Mouse (Mus musculus): Measurements from ENCODE around the gene Sftpd. TPM values are rescaled to one million over a fixed set of nuclear protein-coding genes. Genes with fewer than 3 reads are reported as not detected.

Sftpd gene
- total RNA-seq (2021) = not detected
- long read RNA-seq, experiment 1 = 0 reads
- long read RNA-seq, experiment 2 = 0 reads

DNA sequence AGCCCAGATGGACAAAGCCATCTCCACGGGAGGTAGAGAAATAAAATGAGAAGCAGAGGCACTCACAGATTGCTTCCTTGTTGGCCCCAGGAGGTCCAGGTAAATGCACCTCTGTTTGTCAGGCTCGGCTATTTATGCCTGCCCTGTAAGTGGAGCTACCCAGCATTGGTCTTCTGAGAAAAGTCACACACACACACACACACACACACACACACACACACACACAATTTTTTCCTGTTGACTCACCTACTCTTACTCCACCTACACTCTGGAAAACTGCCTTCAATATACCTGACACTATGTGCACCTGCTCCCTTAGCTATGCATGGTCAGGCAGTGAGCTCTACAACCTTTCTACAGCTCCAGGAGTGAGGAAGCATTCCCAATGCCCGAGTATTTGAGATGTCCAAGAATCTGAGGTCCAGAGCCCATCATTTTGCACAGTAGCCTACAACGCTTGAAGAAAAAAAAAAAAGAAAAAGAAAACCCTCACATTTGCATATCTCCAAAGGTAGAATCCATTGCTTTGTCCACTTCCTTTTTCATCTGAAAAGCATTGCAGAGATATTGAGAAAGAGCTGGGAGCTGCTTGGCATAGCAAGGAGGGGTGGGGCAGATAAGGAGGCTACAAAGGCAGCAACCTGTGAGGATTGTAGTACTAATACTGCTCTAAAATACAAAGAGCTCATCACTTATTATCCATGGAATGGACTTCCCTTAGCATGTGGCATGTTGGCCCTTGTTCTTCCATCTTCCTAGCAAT is at the start of gene Sftpd:
Sftpd (minus strand) TSS at position 91 of the 763 bp plus-strand sequence.
- intact Hi-C loops (cut with DNase I; ENCODE audit: low total_unique reads) = no loop called here

GRCm38 (mm10) chr14:41198037-41198730 is 13.2 kb upstream of the Sftpd start:
- no peak for DNase-seq
- intact Hi-C loops (cut with DNase I; ENCODE audit: low total_unique reads) = no loop called here

More for the DNA sequence above, at the start of gene Sftpd:
- no peak for DNase-seq

- DNase-seq = no peak
- intact Hi-C loops (cut with DNase I; ENCODE audit: low total_unique reads) = no loop called here
These were observed 4.5 kb upstream of the Sftpd start for GRCm38 (mm10) chr14:41189496-41189895.

DNA sequence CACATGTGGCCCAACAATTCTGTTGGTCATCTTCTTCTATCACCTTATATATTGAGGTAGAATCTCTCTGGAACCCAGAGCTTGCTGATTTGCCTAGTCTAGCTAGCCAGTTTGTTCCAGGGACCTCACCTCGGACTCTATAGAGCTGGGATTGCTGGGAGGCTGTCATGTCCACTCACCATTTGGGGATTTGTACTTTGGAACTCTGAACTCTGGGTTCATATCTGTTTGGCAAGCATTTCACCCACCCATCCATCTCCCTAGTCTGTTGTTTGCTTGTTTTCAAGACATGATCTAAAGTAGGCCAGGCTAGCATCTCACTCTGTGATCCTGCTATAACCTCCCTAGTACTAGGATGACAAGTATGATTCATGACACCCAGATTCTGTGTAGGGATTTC is 10.1 kb downstream of the Sftpd start:
- intact Hi-C loops (cut with DNase I; ENCODE audit: low total_unique reads) = no loop called here
- no peak for DNase-seq

DNA sequence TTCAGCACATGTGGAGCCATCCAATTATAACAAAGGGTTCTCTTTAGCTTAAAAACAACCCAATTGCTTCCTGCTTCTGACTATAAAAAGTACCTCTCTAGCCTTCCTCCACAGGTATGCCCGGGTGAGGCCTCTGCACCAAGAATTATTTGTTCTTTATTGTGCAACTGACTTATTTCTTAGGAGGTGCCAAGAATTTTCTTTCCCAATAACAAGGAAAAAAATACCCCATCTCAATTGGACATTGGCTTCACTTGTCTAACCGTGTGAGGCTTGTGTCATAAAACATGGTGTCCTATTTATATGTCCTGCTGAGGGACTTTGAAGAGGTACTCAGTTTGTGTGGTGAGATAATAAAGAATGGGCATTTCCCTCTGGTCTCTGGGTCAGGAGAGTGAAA is 14.4 kb downstream of the Sftpd start:
- intact Hi-C loops (cut with DNase I; ENCODE audit: low total_unique reads) = no loop called here
- no peak for DNase-seq

DNA sequence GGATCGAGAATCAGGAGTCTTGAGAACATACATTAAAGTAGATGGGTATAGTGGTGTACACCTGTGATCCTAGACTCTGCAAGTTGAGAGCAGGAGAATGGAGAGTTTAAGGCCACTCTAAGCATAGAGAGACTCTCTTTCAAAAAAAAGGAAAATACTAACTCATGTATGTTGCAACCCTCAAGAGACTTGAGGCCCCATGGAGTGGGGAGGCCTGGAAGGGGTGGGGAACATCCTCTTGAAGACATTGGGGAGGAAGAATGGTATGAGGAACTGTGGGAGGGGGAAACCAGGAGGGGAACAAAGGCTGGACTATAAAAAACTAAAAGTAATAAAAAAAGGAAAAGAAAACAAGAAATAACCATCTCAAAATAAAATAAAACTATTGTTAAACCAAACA is 16.4 kb downstream of the Sftpd start:
- DNase-seq = no peak
- intact Hi-C loops (cut with DNase I; ENCODE audit: low total_unique reads) = no loop called here

- no peak for DNase-seq
- intact Hi-C loops (cut with DNase I; ENCODE audit: low total_unique reads) = no loop called here
These were observed 17.7 kb downstream of the Sftpd start for GRCm38 (mm10) chr14:41167278-41167677.

DNA sequence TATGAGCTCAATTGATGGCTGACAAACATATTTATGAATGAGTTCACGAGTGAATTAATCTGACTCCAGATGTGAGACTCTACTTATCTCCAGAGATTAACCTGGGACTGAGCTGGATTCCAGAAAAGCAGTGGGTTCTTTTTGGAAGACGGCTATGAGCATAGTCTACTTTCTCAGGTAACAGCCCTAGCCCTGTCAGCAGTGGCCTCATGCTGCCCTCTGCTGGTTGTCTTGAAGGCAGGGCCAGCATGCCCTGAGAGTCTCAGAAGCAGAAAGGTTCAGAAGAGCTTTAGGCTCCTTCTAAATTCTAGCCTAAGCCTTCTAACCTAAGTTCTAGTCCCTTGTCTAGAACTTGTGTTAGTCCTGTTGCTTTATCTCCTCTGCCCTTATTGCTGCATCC is 22.3 kb downstream of the Sftpd start:
- intact Hi-C loops (cut with DNase I; ENCODE audit: low total_unique reads) = no loop called here
- peak; percentile 20 for DNase-seq

DNA sequence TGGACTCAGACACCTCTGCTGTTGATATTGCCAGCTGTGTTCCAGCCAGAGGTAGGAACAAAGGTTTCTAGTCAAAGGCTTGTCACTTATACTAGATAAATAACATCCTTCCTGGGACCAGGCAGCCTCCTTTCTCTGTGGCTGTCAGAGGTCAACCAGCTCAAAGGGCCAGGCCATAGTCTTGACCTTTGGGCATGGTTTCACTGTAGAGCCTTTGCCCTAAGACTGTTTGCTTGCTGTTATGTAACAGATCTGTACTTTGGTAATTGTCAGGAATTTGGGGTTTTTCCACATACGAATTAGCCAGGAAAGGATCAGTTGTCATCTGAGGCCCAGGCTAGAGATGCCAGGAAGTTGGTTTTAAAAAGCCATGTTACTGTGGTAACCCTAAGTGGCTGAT is 24.2 kb downstream of the Sftpd start:
- DNase-seq = no peak
- intact Hi-C loops (cut with DNase I; ENCODE audit: low total_unique reads) = no loop called here

- DNase-seq = no peak
- intact Hi-C loops (cut with DNase I; ENCODE audit: low total_unique reads) = no loop called here
These were observed 24.9 kb downstream of the Sftpd start for GRCm38 (mm10) chr14:41160076-41160475.

- DNase-seq = no peak
- intact Hi-C loops (cut with DNase I; ENCODE audit: low total_unique reads) = no loop called here
These were observed 33.6 kb downstream of the Sftpd start, which contains the start of gene Mbl1 for GRCm38 (mm10) chr14:41151220-41151898. Gene Mbl1 (plus strand): TSS chr14:41151458.

DNA sequence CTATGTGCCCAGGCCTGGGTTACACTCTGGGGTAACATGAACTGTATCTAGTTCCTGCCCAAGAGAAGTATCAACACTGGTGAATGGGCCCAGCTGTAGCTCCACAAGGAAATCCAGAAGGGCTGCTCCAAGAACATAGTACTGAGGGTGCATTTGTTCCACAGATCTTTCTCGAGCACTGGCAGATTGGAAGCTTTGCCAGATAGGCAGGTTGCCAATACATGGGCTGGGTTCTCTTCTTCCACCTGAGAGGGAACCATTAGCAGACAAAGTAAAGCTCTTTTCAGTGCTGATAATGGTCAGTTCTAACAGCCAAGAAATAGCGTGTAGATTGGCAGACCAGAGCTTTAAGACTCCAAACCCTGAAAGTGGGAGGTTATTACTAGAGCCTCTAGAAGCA is 37.6 kb downstream of the Sftpd start:
- DNase-seq = no peak
- intact Hi-C loops (cut with DNase I; ENCODE audit: low total_unique reads) = no loop called here

DNA sequence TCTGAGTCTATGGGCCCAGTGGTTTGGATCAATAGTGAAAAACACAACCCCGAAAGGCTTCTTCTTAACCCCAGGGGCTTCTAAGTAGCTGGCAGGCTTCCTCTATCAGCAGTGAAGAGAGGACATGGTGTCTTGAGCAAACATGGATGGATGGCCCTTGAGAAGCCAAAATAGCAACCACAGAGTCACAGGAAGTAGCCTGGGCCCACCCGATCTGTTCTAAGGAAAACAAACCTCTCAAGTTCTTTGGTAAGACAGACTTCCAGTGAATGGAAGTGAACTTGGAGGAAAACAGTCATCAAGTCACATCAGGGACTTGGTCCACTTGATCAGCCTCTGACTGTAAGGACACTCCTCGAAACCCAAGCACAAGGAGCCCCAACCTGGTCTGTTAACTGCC is 38.0 kb downstream of the Sftpd start:
- DNase-seq = no peak
- intact Hi-C loops (cut with DNase I; ENCODE audit: low total_unique reads) = no loop called here

DNA sequence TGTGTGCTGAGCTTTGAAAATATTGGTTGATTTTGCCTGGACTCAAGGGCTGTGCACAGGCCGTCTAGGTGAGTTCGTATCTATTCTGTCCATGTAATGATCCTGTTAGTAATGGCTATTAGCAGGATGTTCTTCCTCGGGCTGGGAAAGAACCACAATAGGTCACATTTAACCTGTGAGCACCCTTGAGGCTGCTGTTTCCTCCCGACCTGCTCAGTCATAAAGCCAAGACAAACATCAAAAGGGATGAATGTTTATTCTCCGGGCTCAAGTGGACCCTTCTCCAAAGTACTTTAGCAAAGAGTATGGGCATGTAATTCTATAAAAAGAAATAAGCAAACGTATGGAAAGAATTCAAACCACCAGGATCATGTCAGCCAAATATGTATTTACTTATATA is 38.9 kb downstream of the Sftpd start:
- intact Hi-C loops (cut with DNase I; ENCODE audit: low total_unique reads) = no loop called here

GRCm38 (mm10) chr14:41140686-41141085 is 44.3 kb downstream of the Sftpd start:
- no peak for DNase-seq
- intact Hi-C loops (cut with DNase I; ENCODE audit: low total_unique reads) = no loop called here

More for the DNA sequence above, 38.9 kb downstream of the Sftpd start:
- no peak for DNase-seq

DNA sequence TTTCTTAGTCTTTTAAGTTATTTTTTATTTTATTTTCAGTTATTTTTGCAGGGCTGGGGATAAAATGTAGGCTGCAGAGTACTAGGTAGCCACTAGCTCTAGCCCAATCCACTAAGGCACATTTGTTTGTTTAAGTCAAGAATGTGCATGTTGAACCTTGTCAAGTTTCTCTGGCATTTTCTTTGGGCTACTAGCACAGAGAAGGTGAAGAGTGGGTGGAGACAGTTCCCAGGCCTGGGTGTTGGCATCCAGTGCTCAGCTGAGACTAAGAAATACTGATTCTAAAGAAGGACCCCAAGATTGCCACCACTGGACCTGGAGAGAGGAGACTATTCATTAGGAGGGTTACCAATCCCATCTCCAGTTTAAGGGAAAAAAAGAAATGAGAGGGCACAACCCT is 47.9 kb downstream of the Sftpd start:
- no peak for DNase-seq
- intact Hi-C loops (cut with DNase I; ENCODE audit: low total_unique reads) = no loop called here

GRCm38 (mm10) chr14:41131540-41131939 is 53.4 kb downstream of the Sftpd start, which contains the start of gene Sftpa1:
Gene Sftpa1 (plus strand): TSS chr14:41131782.
- intact Hi-C loops (cut with DNase I; ENCODE audit: low total_unique reads) = no loop called here
- no peak for DNase-seq

GRCm38 (mm10) chr14:41127997-41128396 is 57.0 kb downstream of the Sftpd start:
- intact Hi-C loops (cut with DNase I; ENCODE audit: low total_unique reads) = no loop called here
- DNase-seq = no peak

DNA sequence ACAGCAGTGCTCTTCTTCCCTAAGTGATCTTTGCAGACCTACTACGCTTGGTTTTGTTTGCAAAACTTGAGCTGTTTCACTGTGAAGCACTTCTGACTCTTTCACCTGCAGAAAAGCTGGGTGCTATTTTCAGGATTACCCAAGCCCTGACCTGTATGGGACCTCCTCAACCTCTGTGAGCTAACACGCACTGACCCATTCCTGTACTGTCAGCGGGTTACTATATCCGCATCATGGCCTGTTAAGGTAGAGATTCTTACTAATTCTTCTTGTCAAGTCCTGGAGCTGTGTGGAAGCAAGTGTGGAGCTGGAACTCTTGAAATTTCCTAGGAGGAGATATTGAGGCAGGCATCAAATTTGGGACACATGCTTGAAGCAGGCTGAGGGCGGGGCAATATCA is 60.3 kb downstream of the Sftpd start:
- no peak for DNase-seq
- intact Hi-C loops (cut with DNase I; ENCODE audit: low total_unique reads) = no loop called here

Data from gastrocnemius, postnatal 14 days (tissue).